Mouse (Mus musculus) midbrain, postnatal 0 days (tissue): ENCODE measurements around the gene Bglap. TPM values are rescaled to one million over a fixed set of nuclear protein-coding genes. Genes with fewer than 3 reads are reported as not detected.
"Not testable (repeated sequence)": the region's sequence is repeated elsewhere in the genome, so short reads cannot be mapped to it uniquely, and the experiment has no call there.

Experiments used
- ATAC-seq: fragments of 200-750 bp; cut with Nextera tagmentation; 2 replicates; pipeline ENCODE4 v1.8.0; 2017; ENCODE audit warnings: moderate number of reproducible peaks, mild to moderate bottlenecking, moderate TSS enrichment, moderate library complexity; ENCODE audit not compliant: low FRiP score
- DNase-seq: peaks from one replicate; pipeline ENCODE4 v3.0.0-alpha.2; 2015; ENCODE audit warnings: low spot score
- H3K27ac ChIP-seq: fragments of 300-500 bp; sonication (generic); 2 replicates; pipeline ENCODE4 v1.5.1; 2014; ENCODE audit warnings: low read depth, mild to moderate bottlenecking, low read length, mixed read lengths
- H3K27me3 ChIP-seq: fragments of 300-500 bp; sonication (generic); 2 replicates; pipeline ENCODE4 v1.6.1; 2014; ENCODE audit warnings: low read length, control low read depth, mixed read lengths; ENCODE audit not compliant: insufficient read depth
- H3K36me3 ChIP-seq: fragments of 300-500 bp; sonication (generic); 2 replicates; pipeline ENCODE4 v1.6.1; 2014; ENCODE audit warnings: low read length, control low read depth, mixed read lengths; ENCODE audit not compliant: insufficient read depth
- H3K4me1 ChIP-seq: fragments of 300-500 bp; sonication (generic); 2 replicates; pipeline ENCODE4 v1.6.1; 2014; ENCODE audit warnings: mild to moderate bottlenecking, control low read depth, antibody characterized with exemption, low read length, mixed read lengths; ENCODE audit not compliant: insufficient read depth
- H3K4me2 ChIP-seq: fragments of 300-500 bp; sonication (generic); 2 replicates; pipeline ENCODE4 v1.6.1; 2014; ENCODE audit warnings: low read depth, mild to moderate bottlenecking, low read length, mixed read lengths; ENCODE audit not compliant: poor library complexity, severe bottlenecking
- H3K4me3 ChIP-seq: fragments of 300-500 bp; sonication (generic); 2 replicates; pipeline ENCODE4 v1.5.1; 2014; ENCODE audit warnings: low read depth, mild to moderate bottlenecking, low read length, moderate library complexity
- H3K9ac ChIP-seq: fragments of 300-500 bp; sonication (generic); replicated peaks from 2 replicates; pipeline ENCODE4 v1.6.1; 2014; ENCODE audit warnings: mild to moderate bottlenecking, low read length, moderate library complexity, mixed read lengths; ENCODE audit not compliant: poor library complexity, severe bottlenecking
- H3K9me3 ChIP-seq: fragments of 300-500 bp; sonication (generic); 2 replicates; pipeline ENCODE4 v1.6.1; 2016; ENCODE audit warnings: low read length, control low read depth
- CTCF ChIP-seq: IDR thresholded peaks from 2 replicates; pipeline ENCODE4 v1.5.1; 2016; ENCODE audit warnings: antibody characterized with exemption, mild to moderate bottlenecking
- WGBS: fragments of 180-500 bp; shearing (Covaris S2); extraction: QIAGEN DNeasy Blood & Tissue Kit; methylation state at CpG from one replicate; pipeline ENCODE4 v1.1.7; 2014; 5-methylcytosine and 5-hydroxymethylcytosine counted together
- polyA plus RNA-seq: library from polyadenylated mRNA; unstranded; fragments of >200 nt; fragmentation: Nextera tagmentation; extraction: Ambion mirVana; gene quantifications from 2 replicates; pipeline ENCODE4 v1.2.1, GENCODE M21; 2015
- total RNA-seq: library from RNA; depleted of rRNA; stranded (reverse); fragments of >200 nt; gene quantifications from 2 replicates; pipeline ENCODE4 v1.2.3, GENCODE M21; 2014; rRNA removed

Gene Bglap
- total RNA-seq (not detected in 2 replicates), polyA plus RNA-seq (not detected in 2 replicates)

DNA sequence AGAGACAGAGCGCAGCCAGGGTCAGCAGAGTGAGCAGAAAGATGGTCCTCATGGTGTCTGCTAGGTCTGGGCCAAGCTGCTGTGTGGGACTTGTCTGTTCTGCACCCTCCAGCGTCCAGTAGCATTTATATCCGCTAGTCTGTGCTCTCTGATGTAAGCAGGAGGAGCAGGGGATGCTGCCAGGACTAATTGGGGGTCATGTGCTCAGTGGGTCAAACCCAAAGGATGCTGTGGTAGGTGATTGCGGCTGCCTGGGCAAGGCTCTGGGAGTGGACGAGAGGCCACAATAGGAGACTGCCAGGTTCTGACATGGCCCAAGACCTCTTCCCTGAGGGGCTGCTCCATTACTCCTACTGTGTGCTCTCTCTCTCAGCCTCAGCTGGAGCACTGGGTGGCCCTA lies at the start of gene Bglap:
Gene Bglap, minus strand, starts transcription at position 101 of the 400 bp plus-strand sequence.
- no peak for TF ChIP-seq CTCF
- no peak for DNase-seq
- Histone ChIP-seq H3K9ac (no peak within 1 kb of the TSS), H3K4me1 (no peaks in the 10 kb centered on the region), H3K9me3 (no peaks in the 10 kb centered on the region), H3K27ac (no peak within 1 kb of the TSS), H3K4me3 (no peak within 1 kb of the TSS), H3K27me3 (no peaks in the 10 kb centered on the region), H3K36me3 (no peaks in the 10 kb centered on the region), H3K4me2 (no peak within 1 kb of the TSS)
- ATAC-seq = no peak
- WGBS = 87% methylated on average over 5 of the region's 5 CpGs

DNA sequence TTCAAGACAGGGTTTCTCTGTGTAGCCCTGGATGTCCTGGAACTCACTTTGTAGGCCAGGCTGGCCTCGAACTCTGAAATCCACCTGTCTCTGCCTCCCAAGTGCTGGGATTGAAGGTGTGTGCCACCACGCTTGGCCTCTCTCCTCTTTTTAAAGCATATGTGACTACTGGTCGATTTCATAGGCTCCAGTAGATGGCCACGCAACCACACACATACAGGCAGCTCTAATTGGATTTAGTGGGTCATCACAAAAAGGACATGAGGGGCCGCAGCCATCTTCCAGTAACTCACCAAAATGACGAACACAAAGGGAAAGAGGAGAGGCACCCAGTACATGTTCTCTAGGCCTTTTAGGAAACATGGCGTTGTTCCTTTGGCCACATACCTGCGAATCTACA lies 44.4 kb upstream of the Bglap start:
- H3K4me1 ChIP-seq, H3K36me3 ChIP-seq, H3K4me2 ChIP-seq, H3K9me3 ChIP-seq, H3K27me3 ChIP-seq, H3K4me3 ChIP-seq, H3K27ac ChIP-seq, ATAC-seq, H3K9ac ChIP-seq: not testable (repeated sequence)
- peak; percentile 55 for TF ChIP-seq CTCF
- peak; percentile 22 for DNase-seq
- WGBS = 68% methylated on average over 8 of the region's 8 CpGs

DNA sequence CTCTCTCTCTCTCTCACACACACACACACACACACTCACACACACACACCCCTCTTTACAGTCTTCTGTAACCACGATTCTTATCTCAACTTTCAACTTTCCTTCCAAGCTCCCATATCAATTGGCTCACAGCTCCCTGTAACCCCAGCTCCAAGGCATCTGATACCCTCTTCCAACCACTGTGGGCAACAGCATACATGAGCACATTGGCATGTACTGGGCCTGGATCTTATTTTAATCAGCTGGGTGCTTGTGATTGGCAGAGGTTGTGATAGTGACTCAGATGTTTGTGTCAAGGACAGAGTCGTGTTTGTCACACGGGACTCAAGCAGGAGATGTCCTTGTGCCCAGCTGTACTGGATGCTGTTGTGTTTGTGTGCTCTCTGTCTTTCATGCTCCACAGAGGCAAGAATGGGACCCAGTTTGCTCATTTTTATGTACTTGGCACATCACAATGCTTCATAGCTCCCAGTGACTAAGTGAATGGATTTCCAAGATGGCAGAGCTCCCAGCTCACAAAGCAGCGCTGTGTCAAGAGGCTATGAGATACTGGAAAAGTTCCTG lies 43.2 kb upstream of the Bglap start:
- peaks cover 8% of the 10 kb centered on the region; the same call in 1 of the 2 replicates for H3K4me1 ChIP-seq
- ATAC-seq = no peak
- H3K27me3 ChIP-seq = no peaks in the 10 kb centered on the region
- DNase-seq = no peak
- H3K36me3 ChIP-seq = no peaks in the 10 kb centered on the region
- 0 out of 2 replicates have a peak overlapping the region, but pooled peaks have one; percentile 8 for H3K9ac ChIP-seq
- H3K9me3 ChIP-seq = no peaks in the 10 kb centered on the region
- WGBS = 81% methylated on average over 4 of the region's 4 CpGs
- H3K4me2 ChIP-seq = no peak overlapping the region
- H3K27ac ChIP-seq = no peak overlapping the region
- no peak overlapping the region for H3K4me3 ChIP-seq
- TF ChIP-seq CTCF = no peak

DNA sequence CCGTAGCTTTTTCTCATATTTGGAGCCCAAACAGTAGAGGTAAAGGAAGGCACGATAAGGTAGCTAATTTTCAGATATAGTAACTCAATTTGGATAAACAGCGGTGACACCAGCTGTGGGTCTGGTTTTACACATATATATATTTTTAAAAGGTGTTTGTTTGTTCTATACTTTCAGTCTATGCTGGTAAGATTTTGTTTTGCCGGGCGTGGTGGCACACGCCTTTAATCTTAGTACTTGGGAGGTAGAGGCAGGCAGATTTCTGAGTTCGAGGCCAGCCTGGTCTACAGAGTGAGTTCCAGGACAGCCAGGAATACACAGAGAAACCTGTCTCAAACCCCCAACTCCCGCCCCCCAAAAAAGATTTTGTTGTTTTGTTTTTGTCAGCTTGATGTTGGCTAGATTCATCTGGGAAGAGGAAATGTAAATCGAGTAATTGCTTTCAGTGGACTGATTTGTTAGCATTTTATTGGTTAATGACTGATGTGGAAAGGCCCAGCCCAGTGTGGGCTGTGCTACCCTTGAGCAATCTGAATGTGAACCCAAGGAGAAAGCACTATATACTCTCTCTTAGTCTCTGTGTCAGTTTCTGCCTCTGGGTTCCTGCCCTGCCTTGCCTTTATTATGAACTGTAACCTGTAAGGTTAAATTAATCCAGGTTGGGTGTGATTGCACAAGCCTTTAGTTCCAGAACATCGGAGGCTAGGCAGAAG lies 41.6 kb upstream of the Bglap start:
- H3K4me1 ChIP-seq = peaks cover 16% of the 10 kb centered on the region; the same call in 1 of the 2 replicates

DNA sequence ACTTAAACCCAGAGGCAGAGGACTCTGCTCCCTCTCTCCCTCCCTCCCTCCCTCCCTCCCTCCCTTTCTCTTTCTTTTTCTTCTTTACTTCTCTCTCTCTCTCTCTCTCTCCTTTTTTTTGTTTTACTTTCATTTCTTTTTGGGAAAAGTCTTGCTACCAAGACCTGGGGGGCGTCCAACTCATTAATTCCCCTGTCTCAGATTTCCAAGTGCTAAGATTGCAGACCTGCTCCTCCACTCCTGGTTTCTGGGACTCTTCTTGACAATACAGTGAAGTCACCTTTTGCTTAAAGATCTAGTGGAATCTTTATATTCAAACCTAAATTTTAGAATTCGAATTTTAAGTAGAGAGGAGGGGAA lies 41.0 kb upstream of the Bglap start:
- Histone ChIP-seq H3K27me3 (no peaks in the 10 kb centered on the region), H3K4me2 (peak overlapping the region; percentile 28), H3K9ac (no peak overlapping the region), H3K36me3 (peaks cover 13% of the 10 kb centered on the region), H3K4me3 (peak overlapping the region; percentile 80), H3K4me1 (peaks cover 16% of the 10 kb centered on the region; the same call in 1 of the 2 replicates), H3K27ac (no peak overlapping the region), H3K9me3 (no peaks in the 10 kb centered on the region)
- ATAC-seq (no peak), DNase-seq (no peak)
- 6% methylated on average over 2 of the region's 2 CpGs for WGBS
- no peak for TF ChIP-seq CTCF

More for the DNA sequence above, 41.6 kb upstream of the Bglap start:
- no peak for ATAC-seq
- Histone ChIP-seq H3K4me2 (peak overlapping the region; percentile 28; the same call in 1 of the 2 replicates), H3K4me3 (no peak overlapping the region), H3K9ac (no peak overlapping the region), H3K27me3 (no peaks in the 10 kb centered on the region), H3K27ac (no peak overlapping the region), H3K36me3 (peaks cover 8% of the 10 kb centered on the region), H3K9me3 (no peaks in the 10 kb centered on the region)
- no peak for DNase-seq
- WGBS = 88% methylated on average over 10 of the region's 10 CpGs
- no peak for TF ChIP-seq CTCF
